Mouse (Mus musculus) layer of hippocampus, adult 2 months (tissue): Measurements from ENCODE around the gene Olfr692. TPM values are rescaled to one million over a fixed set of nuclear protein-coding genes. Genes with fewer than 3 reads are reported as not detected.
"Not testable (repeated sequence)": the region's sequence is repeated elsewhere in the genome, so short reads cannot be mapped to it uniquely, and the experiment has no call there.

ENCODE experiments used
- DNase-seq, 2 experiments: peaks; one replicate each; pipeline ENCODE4 v3.0.0; 2022; ENCODE audit warnings: low spot score in 2 of 2
- H3K27ac ChIP-seq: fragments of 200-600 bp; 2 replicates; pipeline ENCODE4 v1.8.1; 2022
- H3K4me3 ChIP-seq: fragments of 200-600 bp; 2 replicates; pipeline ENCODE4 v1.8.1; 2022; ENCODE audit warnings: mild to moderate bottlenecking
- CTCF ChIP-seq: fragments of 200-600 bp; conservative IDR thresholded peaks from 2 replicates; pipeline ENCODE4 v1.8.1; 2022; ENCODE audit warnings: antibody characterized with exemption, mild to moderate bottlenecking, moderate library complexity
- long read RNA-seq, 2 experiments: library from polyadenylated mRNA; stranded (forward); transcript quantifications; one replicate each; pipeline ENCODE4 v2.0.0; 2021; ENCODE audit warnings: borderline mapping rate in 2 of 2
- total RNA-seq, 2 experiments: library from RNA; stranded (reverse); gene quantifications; 2 replicates each; pipeline ENCODE4 v1.2.3; 2021

Olfr692 gene
- not detected for total RNA-seq
- long read RNA-seq, experiment 1 = 0 reads
- long read RNA-seq, experiment 2 = 0 reads

- no peak for TF ChIP-seq CTCF
- Histone ChIP-seq H3K4me3 (no peak within 1 kb of the TSS), H3K27ac (no peak within 1 kb of the TSS)
- no peak for DNase-seq
These were observed at the start of gene Olfr692 for GRCm38 (mm10) chr7:105367930-105368329. Olfr692 (plus strand) TSS chr7:105368230.

- no peak overlapping the region for H3K4me3 ChIP-seq
- DNase-seq = no peak
- no peak overlapping the region for H3K27ac ChIP-seq
- TF ChIP-seq CTCF = peak; percentile 50
These were observed 42.7 kb upstream of the Olfr692 start for GRCm38 (mm10) chr7:105325302-105325701.

GRCm38 (mm10) chr7:105334004-105334403, 34.0 kb upstream of the Olfr692 start, which contains the start of gene Olfr690:
Olfr690 (minus strand) TSS chr7:105334104.
- DNase-seq = no peak
- TF ChIP-seq CTCF = no peak
- no peak within 1 kb of the TSS for H3K27ac ChIP-seq
- no peak within 1 kb of the TSS for H3K4me3 ChIP-seq

- Histone ChIP-seq H3K4me3 (no peak within 1 kb of the TSS), H3K27ac (no peak within 1 kb of the TSS)
- DNase-seq = no peak
- no peak for TF ChIP-seq CTCF
These were observed 25.9 kb upstream of the Olfr692 start, which contains the start of gene Olfr691 for GRCm38 (mm10) chr7:105342170-105342569. Olfr691 (minus strand) TSS chr7:105342270.

GRCm38 (mm10) chr7:105342752-105343151, 25.3 kb upstream of the Olfr692 start:
- DNase-seq = no peak
- Histone ChIP-seq H3K4me3 (no peak overlapping the region), H3K27ac (no peak overlapping the region)
- TF ChIP-seq CTCF = no peak

GRCm38 (mm10) chr7:105356064-105356463, 12.0 kb upstream of the Olfr692 start:
- not testable (repeated sequence) for DNase-seq, H3K27ac ChIP-seq, H3K4me3 ChIP-seq

- H3K4me3 ChIP-seq, H3K27ac ChIP-seq, DNase-seq: not testable (repeated sequence)
These were observed 11.5 kb upstream of the Olfr692 start for GRCm38 (mm10) chr7:105356487-105356886.

GRCm38 (mm10) chr7:105361713-105362112, 6.3 kb upstream of the Olfr692 start:
- no peak for TF ChIP-seq CTCF
- no peak for DNase-seq
- H3K27ac ChIP-seq = no peak overlapping the region
- no peak overlapping the region for H3K4me3 ChIP-seq

- no peak overlapping the region for H3K4me3 ChIP-seq
- no peak overlapping the region for H3K27ac ChIP-seq
- no peak for DNase-seq
- TF ChIP-seq CTCF = no peak
These were observed 762 bp upstream of the Olfr692 start for GRCm38 (mm10) chr7:105367268-105367667.

GRCm38 (mm10) chr7:105368521-105368920, 491 bp downstream of the Olfr692 start:
- no peak overlapping the region for H3K27ac ChIP-seq
- DNase-seq = no peak
- TF ChIP-seq CTCF = no peak
- H3K4me3 ChIP-seq = no peak overlapping the region

- no peak for TF ChIP-seq CTCF
- DNase-seq = no peak
- no peak overlapping the region for H3K27ac ChIP-seq
- H3K4me3 ChIP-seq = no peak overlapping the region
These were observed 4.9 kb downstream of the Olfr692 start for GRCm38 (mm10) chr7:105372912-105373311.

- H3K27ac ChIP-seq = peak overlapping the region; percentile 8; the same call in 1 of the 2 replicates
- H3K4me3 ChIP-seq = no peak overlapping the region
- DNase-seq = no peak
- TF ChIP-seq CTCF = no peak
These were observed 5.5 kb downstream of the Olfr692 start for GRCm38 (mm10) chr7:105373509-105373908.

- no peak for TF ChIP-seq CTCF
- DNase-seq = peak; percentile 48 to 59
- 0 out of 2 replicates have a peak overlapping the region, but pooled peaks have one; percentile 8 for H3K27ac ChIP-seq
- H3K4me3 ChIP-seq = no peak overlapping the region
These were observed 5.9 kb downstream of the Olfr692 start for GRCm38 (mm10) chr7:105373976-105374375.

GRCm38 (mm10) chr7:105374866-105375265, 6.8 kb downstream of the Olfr692 start, which contains the start of gene Gm5901:
Gm5901 (plus strand) TSS chr7:105375038.
- Histone ChIP-seq H3K4me3 (no peak within 1 kb of the TSS), H3K27ac (peak within 1 kb of the TSS; percentile 8; the same call in 1 of the 2 replicates)
- no peak for TF ChIP-seq CTCF
- DNase-seq = no peak

- no peak for DNase-seq
- TF ChIP-seq CTCF = no peak
- H3K4me3 ChIP-seq = no peak overlapping the region
- no peak overlapping the region for H3K27ac ChIP-seq
These were observed 12.3 kb downstream of the Olfr692 start for GRCm38 (mm10) chr7:105380329-105380728.
